Mouse (Mus musculus): ENCODE measurements at regions not wholly inside any gene's neighbourhood (a gene's known extent, or its start where the extent isn't known, plus 50 kb on each side); places are given as distances from the start of the nearest gene placed in this dataset.

DNA sequence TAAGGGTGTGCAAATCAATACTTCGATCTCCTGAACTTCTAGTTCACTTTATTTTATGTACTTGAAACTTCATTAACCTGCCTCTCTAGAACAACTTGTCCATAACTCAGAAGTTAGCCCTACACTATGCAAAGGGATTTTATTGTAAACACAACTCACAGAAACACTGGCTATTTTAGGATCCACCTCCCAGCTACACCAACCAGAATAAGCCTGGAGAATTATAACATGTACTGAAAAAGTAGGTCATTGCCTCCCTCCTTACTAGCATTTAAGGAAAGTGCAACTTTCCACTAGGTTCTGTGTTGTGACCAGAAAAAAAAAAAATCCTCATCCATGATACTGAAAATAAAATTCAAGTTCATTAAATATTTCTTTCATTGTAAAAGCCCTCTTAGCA is 382.0 kb upstream of the Sptlc3 start:
- in situ Hi-C loops (cut with MboI; ENCODE audit: unreplicated experiment in 2 of 2): no loop called here

DNA sequence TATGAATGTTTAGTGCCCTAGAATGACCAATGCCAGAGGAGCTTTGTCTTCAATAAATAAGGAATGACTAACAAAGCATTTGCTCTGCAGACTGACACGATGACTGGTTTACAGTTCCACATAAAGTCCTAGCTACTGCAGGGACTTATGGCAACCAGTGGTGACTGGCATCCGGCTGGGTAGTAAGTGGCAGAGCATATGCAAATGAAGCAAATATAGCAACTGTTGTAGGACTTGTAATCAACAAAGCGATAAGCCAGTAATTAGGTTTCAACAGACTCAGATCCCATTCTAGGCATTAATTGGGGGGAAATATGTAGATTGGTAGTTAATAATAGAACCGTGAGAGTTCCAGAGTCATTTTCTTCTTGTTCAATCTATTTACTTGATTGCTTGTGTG is 379.2 kb upstream of the Sptlc3 start:
- in situ Hi-C loops (cut with MboI; ENCODE audit: unreplicated experiment in 2 of 2): no loop called here

DNA sequence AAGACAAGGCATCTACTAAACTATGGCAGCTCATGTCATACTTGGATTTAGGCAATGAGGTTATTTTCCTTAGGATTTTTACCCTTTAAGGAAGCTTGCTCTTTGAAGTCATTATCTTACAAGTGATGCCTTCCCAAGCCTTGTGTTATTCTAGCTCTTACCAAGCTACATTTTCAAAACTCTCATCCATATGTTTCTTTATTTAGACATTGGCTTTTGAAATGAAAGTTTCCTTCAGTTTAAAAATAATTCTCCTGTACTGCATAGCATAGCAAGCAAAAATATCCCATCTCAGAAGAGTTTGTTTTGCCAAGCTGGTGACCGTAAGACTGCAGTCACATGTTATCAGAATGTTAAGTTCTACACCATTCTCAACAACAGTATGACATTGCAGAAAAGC is 372.8 kb upstream of the Sptlc3 start:
- in situ Hi-C loops (cut with MboI; ENCODE audit: unreplicated experiment in 2 of 2): no loop called here

DNA sequence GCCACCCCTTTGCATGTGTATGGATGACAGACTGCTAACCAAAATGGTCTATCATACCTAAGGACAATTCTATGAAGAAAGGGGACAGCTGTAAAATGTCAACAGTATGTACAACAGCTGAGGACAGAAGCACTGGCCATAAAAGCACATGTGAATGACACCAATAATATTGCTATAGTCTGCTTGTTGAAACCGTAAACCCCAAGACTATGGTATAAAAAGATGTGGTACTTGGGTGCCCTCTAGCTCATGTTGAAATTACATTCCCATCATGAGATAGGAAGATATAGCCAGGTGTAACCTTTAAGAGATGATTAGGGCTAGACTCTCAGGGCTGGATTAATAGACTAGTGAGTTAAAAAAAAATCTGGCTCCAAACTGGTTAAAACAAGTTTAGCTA is 361.6 kb upstream of the Sptlc3 start:
- in situ Hi-C loops (cut with MboI; ENCODE audit: unreplicated experiment in 2 of 2): no loop called here

DNA sequence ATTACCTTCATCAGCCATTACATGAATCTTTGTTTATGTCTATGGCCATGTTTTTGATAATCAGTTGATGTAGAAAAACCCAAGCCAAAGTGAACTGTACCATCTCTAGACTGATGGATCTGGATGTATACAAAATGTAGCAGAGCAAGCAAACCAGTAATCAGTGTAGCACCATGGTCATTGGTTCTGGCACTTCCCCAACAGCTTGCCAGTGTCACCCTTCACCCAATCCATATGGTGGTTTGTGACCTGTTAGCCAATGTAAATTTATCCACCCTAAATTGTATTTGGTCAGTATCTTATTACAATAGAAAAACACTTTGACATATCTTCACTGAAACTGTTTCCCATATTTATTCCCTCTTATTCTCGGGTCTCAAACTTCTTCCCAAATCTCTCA is 346.7 kb upstream of the Sptlc3 start:
- in situ Hi-C loops (cut with MboI; ENCODE audit: unreplicated experiment in 2 of 2): no loop called here

DNA sequence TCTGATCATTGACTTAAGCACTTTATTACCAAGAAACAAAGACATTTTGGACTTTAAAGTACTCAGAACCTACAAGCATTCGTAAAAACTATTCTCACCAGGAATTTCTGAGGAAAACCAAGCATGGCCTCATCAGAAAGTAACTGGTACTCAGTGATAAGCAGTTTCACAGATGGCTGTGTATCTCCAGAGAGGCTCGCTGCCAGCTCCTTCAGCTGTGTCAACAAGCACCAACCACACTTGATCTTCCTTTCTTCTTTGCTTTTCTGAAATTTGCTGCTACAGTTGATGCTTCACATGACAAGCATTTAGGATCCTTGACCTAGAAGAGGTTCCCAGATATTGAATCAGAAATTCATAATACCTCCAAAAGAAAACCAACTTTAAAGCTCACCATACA is 314.1 kb upstream of the Sptlc3 start:
- in situ Hi-C loops (cut with MboI; ENCODE audit: unreplicated experiment in 2 of 2): no loop called here

DNA sequence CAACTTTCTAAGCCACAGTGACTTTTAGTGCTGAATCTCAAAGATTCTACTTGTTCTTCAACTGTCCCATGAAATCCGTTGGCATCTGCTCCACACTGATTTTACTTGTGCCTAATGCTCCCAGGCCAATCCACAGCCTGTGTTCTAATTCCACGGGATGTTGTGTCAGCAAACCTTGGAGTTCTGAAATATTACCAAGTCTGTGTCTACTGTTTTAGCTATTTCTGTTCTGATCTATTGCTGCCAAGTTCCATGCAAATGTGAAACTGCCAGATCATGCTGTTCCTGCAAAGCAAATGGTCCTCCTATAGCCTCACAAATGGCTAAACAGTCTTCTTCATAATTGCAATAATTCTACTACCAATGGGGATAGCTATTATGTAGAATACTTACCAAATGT is 295.4 kb upstream of the Sptlc3 start:
- in situ Hi-C loops (cut with MboI; ENCODE audit: unreplicated experiment in 2 of 2): no loop called here

DNA sequence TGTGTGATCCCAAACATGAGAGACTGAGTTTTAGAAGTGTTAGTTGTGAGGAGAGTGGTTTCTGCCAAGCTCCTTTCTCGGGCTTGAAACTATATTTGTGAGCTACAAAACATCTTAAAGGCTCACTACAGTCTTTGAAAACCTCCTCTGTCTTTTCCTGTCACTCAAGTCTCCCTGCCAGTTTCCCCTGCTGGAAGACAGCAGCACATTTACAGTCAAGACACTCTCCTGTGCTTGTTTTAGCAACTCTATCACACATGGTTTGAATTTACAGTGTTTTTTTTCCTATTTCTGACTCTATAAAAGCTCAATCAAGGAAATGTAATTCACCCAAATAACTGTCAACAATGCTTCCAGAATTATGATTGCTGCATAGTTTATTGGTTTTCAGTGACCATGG is 286.1 kb upstream of the Sptlc3 start:
- in situ Hi-C loops (cut with MboI; ENCODE audit: unreplicated experiment in 2 of 2): no loop called here

DNA sequence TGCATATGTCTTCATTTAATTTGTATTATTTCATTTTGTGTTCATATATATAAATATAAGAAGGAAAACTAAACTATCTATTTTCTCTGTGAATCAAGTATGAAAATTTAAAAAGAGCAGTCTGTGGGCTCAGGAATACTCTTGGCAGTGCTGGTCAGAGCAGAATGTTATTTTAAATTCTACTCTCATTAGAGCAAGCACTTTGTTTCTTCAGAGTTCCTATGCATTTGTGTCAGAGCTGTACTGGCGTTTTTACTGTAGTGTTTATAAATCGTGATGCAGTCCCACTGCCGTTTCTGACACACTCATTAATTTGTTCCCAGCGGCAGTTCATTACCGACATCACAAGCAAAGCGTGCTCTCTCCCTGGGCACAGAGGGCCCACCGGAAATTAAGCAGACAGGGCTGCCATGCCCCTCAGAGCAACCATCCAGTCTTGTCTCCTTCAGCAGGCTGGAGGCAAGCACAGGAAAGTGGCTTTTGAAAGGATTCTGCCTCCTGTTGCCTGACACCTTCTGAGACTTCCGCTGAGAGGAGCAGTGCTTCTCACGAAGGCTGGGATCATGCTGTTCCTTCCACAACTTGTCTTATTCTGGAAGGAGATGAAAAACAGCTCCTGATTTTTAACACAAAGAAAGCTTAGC is 272.8 kb upstream of the Sptlc3 start:
- in situ Hi-C loops (cut with MboI; ENCODE audit: unreplicated experiment in 2 of 2): no loop called here

DNA sequence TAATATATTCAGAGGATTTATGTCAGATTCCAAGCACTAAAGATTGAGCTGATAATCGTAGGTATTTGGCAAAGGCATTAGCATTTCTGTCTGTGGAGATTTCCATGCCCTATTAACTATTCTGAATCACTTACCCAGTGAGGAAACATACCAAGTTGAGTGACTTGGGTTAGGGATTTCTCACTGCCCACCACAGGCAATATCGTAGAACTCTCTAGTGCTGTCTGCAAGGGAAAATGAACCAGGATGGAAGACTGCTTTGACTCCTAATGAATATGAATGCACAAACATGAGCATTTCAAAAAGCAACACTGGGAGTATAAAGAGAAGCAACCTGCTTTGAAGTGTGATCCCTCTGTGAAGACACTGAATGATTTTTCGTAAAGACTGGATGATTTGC is 263.3 kb upstream of the Sptlc3 start:
- in situ Hi-C loops (cut with MboI; ENCODE audit: unreplicated experiment in 2 of 2): no loop called here

DNA sequence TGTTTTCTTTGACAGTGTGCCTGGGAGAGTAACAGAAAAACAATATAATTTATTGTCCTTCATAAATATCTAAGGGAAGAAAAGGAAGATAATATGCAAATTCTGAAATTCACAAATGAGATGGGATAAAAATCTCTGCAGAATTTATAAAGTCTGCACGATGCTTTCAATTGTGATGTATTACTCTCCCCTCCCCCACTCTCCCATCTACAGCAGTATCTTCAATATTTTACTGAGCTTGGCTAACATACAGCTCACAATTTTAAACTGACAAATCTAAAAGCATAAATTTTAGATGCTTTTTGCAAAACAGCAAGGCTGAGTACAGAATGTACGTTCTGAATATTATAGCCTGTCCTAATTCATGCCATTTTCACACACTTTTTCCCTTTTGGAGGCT is 243.6 kb upstream of the Sptlc3 start:
- in situ Hi-C loops (cut with MboI; ENCODE audit: unreplicated experiment in 2 of 2): no loop called here

DNA sequence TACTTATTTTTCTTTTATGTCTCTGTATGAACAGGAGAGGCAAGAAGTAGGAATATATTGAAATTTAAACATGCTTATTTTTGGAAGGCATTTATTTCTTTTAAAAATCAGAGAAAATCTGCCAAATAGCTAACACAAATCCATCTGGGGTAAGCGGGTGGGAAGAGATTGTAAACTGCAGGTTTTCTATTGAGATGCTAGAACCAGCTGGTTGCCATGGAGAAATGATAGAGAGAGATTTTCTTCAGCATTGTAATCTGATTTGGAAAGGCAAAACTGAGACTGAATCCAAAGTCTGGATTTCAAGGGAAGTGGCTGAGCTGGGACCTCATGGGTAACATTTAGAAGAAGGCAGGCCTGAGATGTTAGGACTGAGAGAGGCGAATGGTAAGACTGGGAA is 226.6 kb upstream of the Sptlc3 start:
- in situ Hi-C loops (cut with MboI; ENCODE audit: unreplicated experiment in 2 of 2): no loop called here

DNA sequence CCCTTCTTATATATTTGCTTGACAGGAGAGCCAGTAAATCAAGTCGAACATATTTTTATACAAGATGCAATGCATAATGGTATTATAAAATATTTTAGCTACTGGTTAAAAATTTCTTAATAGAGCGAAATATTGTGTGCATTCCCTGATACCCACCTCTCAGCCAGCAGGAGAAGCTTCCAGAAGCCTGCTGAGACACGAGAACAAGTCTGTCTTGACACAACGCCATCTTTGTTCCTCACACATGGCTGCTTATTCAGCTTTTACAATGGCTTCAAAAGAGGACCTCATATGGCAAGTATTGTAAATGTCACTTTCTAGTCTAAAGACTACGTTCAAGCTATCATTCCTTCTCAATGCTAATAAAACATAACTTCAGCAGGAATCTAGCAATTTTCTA is 217.1 kb upstream of the Sptlc3 start:
- in situ Hi-C loops (cut with MboI; ENCODE audit: unreplicated experiment in 2 of 2): no loop called here

DNA sequence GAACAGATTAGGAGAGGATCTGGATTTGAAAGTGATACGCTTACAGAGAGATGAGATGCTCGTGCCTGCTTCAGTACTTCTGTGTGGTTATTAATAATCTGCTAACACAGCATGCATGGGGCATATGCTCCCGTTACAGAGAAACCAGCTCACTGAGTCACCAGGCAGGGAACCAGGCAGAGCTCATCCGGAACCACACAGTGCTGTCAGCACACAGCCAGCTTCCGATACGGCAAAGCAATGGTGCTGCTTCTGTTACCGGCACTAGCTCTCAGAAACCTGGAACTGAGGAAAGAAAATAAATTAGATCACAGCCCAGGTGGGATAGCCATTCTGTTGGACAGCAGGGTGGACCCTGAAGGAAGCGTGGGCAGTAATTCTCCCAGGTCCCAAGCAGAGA is 216.1 kb upstream of the Sptlc3 start:
- in situ Hi-C loops (cut with MboI; ENCODE audit: unreplicated experiment in 2 of 2): no loop called here

DNA sequence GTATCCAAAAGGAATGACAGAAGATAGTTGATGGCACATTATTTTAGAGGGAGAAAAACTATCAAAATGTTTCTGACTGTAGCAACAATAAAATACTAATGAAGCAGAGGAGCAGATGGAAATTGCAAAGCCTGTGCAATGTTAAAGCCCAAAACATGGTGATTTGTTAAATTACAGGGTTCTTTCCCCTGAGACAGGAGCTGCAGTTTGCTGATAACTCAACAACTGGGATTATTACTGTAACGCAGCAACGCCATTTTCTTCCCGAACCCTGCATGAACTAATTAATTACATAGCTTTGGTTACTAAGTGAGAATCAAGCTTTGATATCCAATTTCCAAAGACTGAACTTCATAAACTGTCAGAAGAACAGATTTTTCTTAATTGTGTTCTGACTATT is 212.7 kb upstream of the Sptlc3 start:
- in situ Hi-C loops (cut with MboI; ENCODE audit: unreplicated experiment in 2 of 2): no loop called here

DNA sequence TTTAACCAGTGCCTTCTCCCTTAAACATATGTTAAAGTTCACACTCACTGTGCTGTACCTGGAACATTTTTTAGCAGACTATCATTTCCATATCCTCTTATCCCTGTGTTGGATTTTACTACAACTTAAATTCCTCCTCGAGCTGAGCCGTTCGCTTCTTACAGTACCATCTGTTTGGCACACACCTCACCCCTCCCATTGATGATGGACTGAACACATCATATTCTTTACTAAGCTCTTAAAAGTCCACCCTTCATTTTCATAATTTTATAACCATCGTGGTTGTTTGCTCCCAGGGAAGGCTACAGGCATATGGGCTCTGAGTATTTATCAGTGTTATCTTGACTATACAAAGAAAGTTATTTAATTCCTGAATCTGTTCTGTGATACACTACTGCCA is 209.4 kb upstream of the Sptlc3 start:
- in situ Hi-C loops (cut with MboI; ENCODE audit: unreplicated experiment in 2 of 2): no loop called here

DNA sequence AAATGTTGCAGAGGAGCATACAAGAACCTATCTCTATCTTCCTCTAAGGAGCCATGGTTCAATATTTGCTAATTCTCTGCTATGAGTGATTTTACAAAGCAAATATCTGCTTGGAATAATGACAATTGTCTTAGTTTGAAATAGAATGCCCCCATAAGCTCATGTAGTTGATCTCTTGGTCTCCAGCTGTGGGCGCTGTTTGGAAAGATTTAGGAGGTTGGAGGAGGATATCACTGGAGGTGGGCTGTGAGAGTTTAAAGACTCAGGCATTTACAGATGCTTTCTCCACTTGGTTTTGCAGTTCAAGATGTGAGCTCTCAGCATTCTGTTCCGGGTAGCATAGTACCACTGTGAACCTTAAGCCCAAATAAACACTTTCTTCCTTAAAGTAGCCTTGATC is 207.3 kb upstream of the Sptlc3 start:
- in situ Hi-C loops (cut with MboI; ENCODE audit: unreplicated experiment in 2 of 2): no loop called here

DNA sequence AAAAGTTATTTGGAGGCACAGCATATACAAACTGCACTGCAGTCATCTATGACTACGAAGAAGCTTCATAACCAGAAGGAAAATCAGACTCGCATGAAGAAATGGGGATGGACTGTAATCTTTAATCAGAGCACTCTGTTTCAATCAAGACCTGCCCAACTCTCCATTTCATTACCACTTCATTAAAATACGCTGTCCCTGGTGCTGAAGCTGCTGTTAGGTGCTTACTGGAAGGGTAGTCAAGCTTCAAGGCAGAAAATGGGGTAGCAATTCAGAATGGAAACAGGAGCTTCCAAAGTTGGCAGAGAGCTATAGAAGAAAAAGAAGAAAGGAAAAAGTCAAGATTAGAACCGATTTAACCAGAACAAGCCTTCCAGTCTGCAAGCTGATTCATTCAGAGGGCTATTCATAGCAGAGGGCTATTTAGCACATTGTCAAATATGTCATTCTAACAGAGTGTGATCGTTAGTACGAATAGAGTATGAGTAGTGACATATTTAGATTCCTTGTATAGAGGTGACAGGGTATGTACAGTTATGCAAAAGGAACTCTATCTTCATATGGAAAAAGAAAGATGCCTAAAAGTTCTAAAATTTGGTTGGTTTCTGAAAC is 195.1 kb upstream of the Sptlc3 start:
- in situ Hi-C loops (cut with MboI; ENCODE audit: unreplicated experiment in 2 of 2): no loop called here

DNA sequence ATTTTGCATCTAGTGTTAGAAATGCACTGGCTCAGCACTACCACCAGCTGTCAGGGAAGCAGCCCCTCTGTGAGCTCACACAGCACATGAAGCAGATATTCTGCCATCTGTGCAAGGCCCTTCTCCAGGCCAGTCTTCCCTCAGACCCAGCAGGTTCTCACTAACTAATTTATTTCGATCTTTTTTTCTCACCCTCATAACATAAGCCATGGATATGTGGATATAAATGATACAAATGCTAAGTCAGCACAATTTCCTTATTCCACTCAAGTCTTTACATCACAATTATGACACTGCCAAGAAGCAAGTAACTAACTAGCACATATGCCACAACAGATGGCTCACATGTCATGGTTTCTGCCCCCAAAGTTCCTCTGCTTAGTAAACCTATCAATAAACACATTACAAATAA is 182.3 kb upstream of the Sptlc3 start:
- in situ Hi-C loops (cut with MboI; ENCODE audit: unreplicated experiment in 2 of 2): no loop called here

DNA sequence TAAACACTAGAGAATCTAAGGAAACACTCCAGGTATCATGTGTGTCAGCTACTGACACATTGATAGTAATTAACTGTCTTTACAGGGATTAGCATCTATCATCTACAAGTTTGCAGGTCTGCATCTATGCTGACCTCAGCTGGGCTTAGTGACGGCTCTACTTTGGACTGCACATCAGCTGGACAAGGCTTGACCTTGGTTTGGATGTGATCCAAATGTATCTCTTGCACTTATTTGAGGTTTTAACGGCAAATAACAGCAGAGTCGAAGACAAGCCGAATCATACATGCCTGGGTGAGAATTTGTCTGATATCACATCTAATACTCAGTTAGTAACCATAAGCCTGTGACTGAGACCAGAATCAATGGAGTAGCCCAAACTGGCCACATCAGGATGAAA is 181.7 kb upstream of the Sptlc3 start:
- in situ Hi-C loops (cut with MboI; ENCODE audit: unreplicated experiment in 2 of 2): no loop called here

DNA sequence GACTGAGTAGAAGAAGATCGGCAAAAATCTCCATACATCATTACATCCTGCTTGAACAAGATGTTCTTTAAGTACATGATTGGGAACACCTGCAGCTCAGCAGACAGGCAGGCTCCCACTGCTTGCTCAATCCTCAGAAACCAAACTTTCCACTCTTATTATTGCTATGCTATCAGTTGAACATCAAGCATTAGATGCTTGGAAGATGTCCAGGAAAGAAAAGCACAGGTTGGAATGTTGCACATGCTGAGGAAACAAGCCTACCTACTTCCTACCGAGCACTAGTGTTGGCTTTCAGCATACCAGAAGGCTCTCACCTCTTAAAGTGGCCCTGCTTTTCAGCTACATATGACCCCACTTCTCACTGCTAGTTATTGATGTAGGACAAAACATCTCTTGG is 171.2 kb upstream of the Sptlc3 start:
- in situ Hi-C loops (cut with MboI; ENCODE audit: unreplicated experiment in 2 of 2): no loop called here

DNA sequence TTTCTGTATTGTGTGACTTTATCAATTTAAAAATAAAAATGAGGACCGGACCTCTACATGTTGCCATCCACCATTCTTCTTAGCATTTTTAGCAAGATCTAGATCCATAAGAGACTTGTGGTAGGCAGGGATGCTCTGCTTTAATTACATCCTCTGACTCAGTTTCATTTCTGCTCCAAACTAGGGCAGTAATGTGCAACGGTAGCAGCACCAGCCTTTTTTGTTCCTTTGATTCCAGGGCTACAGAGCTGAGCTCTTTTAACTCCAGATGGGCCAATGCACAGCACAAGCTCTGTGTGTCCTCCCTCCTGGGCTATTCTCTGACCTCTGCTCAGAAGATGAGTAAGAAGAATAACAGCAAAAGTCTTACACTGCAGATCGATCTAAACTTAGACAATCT is 168.2 kb upstream of the Sptlc3 start:
- in situ Hi-C loops (cut with MboI; ENCODE audit: unreplicated experiment in 2 of 2): no loop called here

DNA sequence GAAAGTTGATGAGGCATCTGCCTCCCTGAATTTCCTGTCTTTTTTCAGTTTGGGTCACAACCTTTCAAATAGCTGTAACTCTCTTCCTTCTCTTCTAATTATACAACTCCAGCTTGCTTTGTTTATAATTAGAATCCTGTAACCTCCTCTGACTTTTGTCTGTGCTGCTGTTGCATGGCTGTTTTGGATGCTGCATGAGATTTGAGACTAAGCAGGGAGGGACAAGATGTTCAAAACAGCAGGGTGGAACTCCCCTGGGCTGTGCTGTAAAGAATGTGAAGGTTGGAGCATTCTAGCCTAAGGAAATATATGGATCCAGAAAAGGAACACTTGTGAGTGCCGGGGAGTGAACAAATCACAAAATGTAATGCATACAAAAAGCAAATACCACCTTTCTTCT is 159.0 kb upstream of the Sptlc3 start:
- in situ Hi-C loops (cut with MboI; ENCODE audit: unreplicated experiment in 2 of 2): no loop called here

Data from v-Abl transformed pro-B cells (cell line).